Mouse (Mus musculus): ENCODE results near the gene 1700001F09Rik. TPM values are rescaled to one million over a fixed set of nuclear protein-coding genes. Genes with fewer than 3 reads are reported as not detected.

The 1700001F09Rik gene
- not detected for polyA plus RNA-seq (2014; fragmentation: Illumina TruSeq; extraction: RNeasy Lipid Tissue Mini Kit (QIAGEN cat#74804); ENCODE audit: low read depth, low replicate concordance)

DNA sequence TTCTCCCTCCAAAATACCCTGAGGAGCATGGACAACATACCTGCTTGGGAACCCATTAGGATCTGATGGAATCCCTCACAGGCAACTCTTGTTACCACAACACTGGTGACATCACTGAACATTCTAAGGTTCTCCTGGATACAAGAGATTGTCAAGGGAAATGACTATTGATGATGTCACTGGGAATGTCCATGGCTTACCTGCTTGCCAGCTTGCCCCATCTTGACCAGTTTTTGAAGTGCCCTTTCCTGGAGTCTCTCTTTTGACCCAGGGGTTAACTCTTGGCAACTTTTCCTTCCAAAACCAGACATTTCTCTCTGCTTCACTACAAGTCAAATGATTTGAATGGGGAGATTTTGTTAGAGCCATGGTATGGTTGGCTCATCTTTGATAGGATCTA, at the start of gene 1700001F09Rik:
1700001F09Rik (minus strand) TSS at position 101 of the 400 bp plus-strand sequence.

DNA sequence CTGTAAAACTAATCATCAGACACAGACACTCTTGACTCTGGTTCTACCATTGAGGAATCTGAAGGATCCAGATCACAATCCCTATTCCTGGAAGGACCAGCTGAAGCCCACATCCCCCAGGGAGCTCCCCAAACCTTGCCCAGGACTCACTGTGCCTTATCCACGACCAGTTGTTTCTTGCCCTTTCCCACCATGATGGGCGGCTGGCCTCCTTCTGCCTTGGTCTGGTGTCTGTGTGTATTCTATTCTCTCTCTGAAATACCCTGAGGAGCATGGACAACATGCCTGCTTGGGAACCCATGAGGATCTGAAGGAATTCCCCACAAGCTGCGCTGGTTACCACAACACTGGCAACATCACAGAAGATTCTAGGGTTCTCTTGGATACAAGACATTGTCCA, 54.1 kb downstream of the 1700001F09Rik start, which contains the start of gene Gm8127:
Gm8127 (minus strand) TSS at position 330 of the 400 bp plus-strand sequence.

Other genes with a start within 250 kb of the 1700001F09Rik start
- not detected for gene Gm8104, start 247.2 kb downstream of the 1700001F09Rik start, polyA plus RNA-seq (2014; fragmentation: Illumina TruSeq; extraction: RNeasy Lipid Tissue Mini Kit (QIAGEN cat#74804); ENCODE audit: low read depth, low replicate concordance)
- not detected for gene Gm7233, start 167.9 kb downstream of the 1700001F09Rik start, polyA plus RNA-seq (2014; fragmentation: Illumina TruSeq; extraction: RNeasy Lipid Tissue Mini Kit (QIAGEN cat#74804); ENCODE audit: low read depth, low replicate concordance)
- not detected for gene Gm8122, start 112.5 kb downstream of the 1700001F09Rik start, polyA plus RNA-seq (2014; fragmentation: Illumina TruSeq; extraction: RNeasy Lipid Tissue Mini Kit (QIAGEN cat#74804); ENCODE audit: low read depth, low replicate concordance)
- not detected for gene Gm8126, start 89.2 kb downstream of the 1700001F09Rik start, polyA plus RNA-seq (2014; fragmentation: Illumina TruSeq; extraction: RNeasy Lipid Tissue Mini Kit (QIAGEN cat#74804); ENCODE audit: low read depth, low replicate concordance)
- gene Gm9732, start 72.8 kb downstream of the 1700001F09Rik start, polyA plus RNA-seq (2014; fragmentation: Illumina TruSeq; extraction: RNeasy Lipid Tissue Mini Kit (QIAGEN cat#74804); ENCODE audit: low read depth, low replicate concordance): not detected
- not detected for gene Gm8127, start 54.0 kb downstream of the 1700001F09Rik start, polyA plus RNA-seq (2014; fragmentation: Illumina TruSeq; extraction: RNeasy Lipid Tissue Mini Kit (QIAGEN cat#74804); ENCODE audit: low read depth, low replicate concordance)
- not detected for gene Gm8138, start 68.5 kb upstream of the 1700001F09Rik start, polyA plus RNA-seq (2014; fragmentation: Illumina TruSeq; extraction: RNeasy Lipid Tissue Mini Kit (QIAGEN cat#74804); ENCODE audit: low read depth, low replicate concordance)
- gene Gm5799, start 195.8 kb upstream of the 1700001F09Rik start, polyA plus RNA-seq (2014; fragmentation: Illumina TruSeq; extraction: RNeasy Lipid Tissue Mini Kit (QIAGEN cat#74804); ENCODE audit: low read depth, low replicate concordance): not detected
- gene Gm17654, start 231.3 kb upstream of the 1700001F09Rik start, polyA plus RNA-seq (2014; fragmentation: Illumina TruSeq; extraction: RNeasy Lipid Tissue Mini Kit (QIAGEN cat#74804); ENCODE audit: low read depth, low replicate concordance): not detected